Mouse (Mus musculus): Measurements from ENCODE around the gene Riox2. TPM values are rescaled to one million over a fixed set of nuclear protein-coding genes. Genes with fewer than 3 reads are reported as not detected.

Gene Riox2
- polyA plus RNA-seq (2015; fragmentation: Illumina TruSeq; extraction: RNeasy Lipid Tissue Mini Kit (QIAGEN cat#74804); ENCODE audit: insufficient read depth, low read depth, low replicate concordance), result 5.4 TPM

GRCm38 (mm10) chr16:59471637-59472278 is at the start of gene Riox2:
TSS of gene Riox2 (plus strand) at chr16:59471775.

Other genes starting within 250 kb of the Riox2 start
- not detected for gene Olfr201, start 199.1 kb upstream of the Riox2 start, polyA plus RNA-seq (2015; fragmentation: Illumina TruSeq; extraction: RNeasy Lipid Tissue Mini Kit (QIAGEN cat#74804); ENCODE audit: insufficient read depth, low read depth, low replicate concordance)
- gene Olfr202, start 185.0 kb upstream of the Riox2 start, polyA plus RNA-seq (2015; fragmentation: Illumina TruSeq; extraction: RNeasy Lipid Tissue Mini Kit (QIAGEN cat#74804); ENCODE audit: insufficient read depth, low read depth, low replicate concordance), result not detected
- not detected for gene Olfr203, start 172.9 kb upstream of the Riox2 start, polyA plus RNA-seq (2015; fragmentation: Illumina TruSeq; extraction: RNeasy Lipid Tissue Mini Kit (QIAGEN cat#74804); ENCODE audit: insufficient read depth, low read depth, low replicate concordance)
- gene Olfr204, start 153.5 kb upstream of the Riox2 start, polyA plus RNA-seq (2015; fragmentation: Illumina TruSeq; extraction: RNeasy Lipid Tissue Mini Kit (QIAGEN cat#74804); ENCODE audit: insufficient read depth, low read depth, low replicate concordance), result not detected
- gene Olfr205, start 140.6 kb upstream of the Riox2 start, polyA plus RNA-seq (2015; fragmentation: Illumina TruSeq; extraction: RNeasy Lipid Tissue Mini Kit (QIAGEN cat#74804); ENCODE audit: insufficient read depth, low read depth, low replicate concordance), result not detected
- not detected for gene Olfr206, start 122.5 kb upstream of the Riox2 start, polyA plus RNA-seq (2015; fragmentation: Illumina TruSeq; extraction: RNeasy Lipid Tissue Mini Kit (QIAGEN cat#74804); ENCODE audit: insufficient read depth, low read depth, low replicate concordance)
- not detected for gene Olfr209, start 107.8 kb upstream of the Riox2 start, polyA plus RNA-seq (2015; fragmentation: Illumina TruSeq; extraction: RNeasy Lipid Tissue Mini Kit (QIAGEN cat#74804); ENCODE audit: insufficient read depth, low read depth, low replicate concordance)
- gene Gabrr3, start 64.4 kb upstream of the Riox2 start, polyA plus RNA-seq (2015; fragmentation: Illumina TruSeq; extraction: RNeasy Lipid Tissue Mini Kit (QIAGEN cat#74804); ENCODE audit: insufficient read depth, low read depth, low replicate concordance), result not detected
- gene Crybg3, start 129.2 kb downstream of the Riox2 start, polyA plus RNA-seq (2015; fragmentation: Illumina TruSeq; extraction: RNeasy Lipid Tissue Mini Kit (QIAGEN cat#74804); ENCODE audit: insufficient read depth, low read depth, low replicate concordance), result 4.9 TPM
- 3.2 TPM for gene Arl6, start 167.6 kb downstream of the Riox2 start, polyA plus RNA-seq (2015; fragmentation: Illumina TruSeq; extraction: RNeasy Lipid Tissue Mini Kit (QIAGEN cat#74804); ENCODE audit: insufficient read depth, low read depth, low replicate concordance)

Data from pancreas, adult 10 weeks (tissue).